Mouse (Mus musculus) embryonic fibroblast, embryonic 13.5 days (primary cell): ENCODE measurements around the gene Dennd1a.

ENCODE experiments used
- CTCF ChIP-seq: IDR thresholded peaks from 2 replicates; pipeline ENCODE4 v1.5.1; 2011; ENCODE audit warnings: mild to moderate bottlenecking, control low read depth, low read length, moderate library complexity, borderline replicate concordance; ENCODE audit not compliant: insufficient read depth
- POLR2A ChIP-seq: IDR thresholded peaks from 2 replicates; pipeline ENCODE4 v1.6.1; 2011; ENCODE audit warnings: low read depth, mild to moderate bottlenecking, control low read depth, low read length, moderate library complexity

DNA sequence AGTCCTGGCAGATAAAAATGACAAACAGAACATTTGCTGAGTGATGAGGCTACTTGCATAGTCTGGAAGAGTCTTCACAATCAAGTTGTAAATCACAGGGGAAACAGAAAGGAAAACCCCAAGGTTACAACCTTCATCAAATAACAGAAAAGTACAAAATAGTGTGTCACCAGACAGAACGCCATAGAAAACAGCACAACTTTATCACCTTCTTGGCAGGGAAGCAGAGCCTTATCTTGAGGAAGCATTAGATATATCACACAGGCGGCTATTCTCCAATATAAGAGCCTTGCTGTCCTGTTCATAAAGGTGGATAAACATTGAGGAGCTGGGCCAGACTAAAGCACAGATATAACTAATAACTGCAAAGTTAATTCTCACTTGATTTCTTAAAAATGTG is 225.7 kb downstream of the Dennd1a start:
- TF ChIP-seq CTCF (no peak), POLR2A (no peak)
